Mouse (Mus musculus) activated CD4-positive, CD25-positive, alpha-beta regulatory T cell, adult 4 months (primary cell): ENCODE measurements around the gene Olfr1051. TPM values are rescaled to one million over a fixed set of nuclear protein-coding genes. Genes with fewer than 3 reads are reported as not detected.
"Not testable (repeated sequence)": the region's sequence is repeated elsewhere in the genome, so short reads cannot be mapped to it uniquely, and the experiment has no call there.

Experiments used
- ATAC-seq: one replicate; pipeline ENCODE4 v1.8.0; 2017
- polyA plus RNA-seq, 2 experiments: library from polyadenylated mRNA; unstranded; fragments of 100-300 nt; shearing (Covaris generic); gene quantifications; one replicate each; pipeline ENCODE4 v1.2.1; 2017

Olfr1051 gene
- polyA plus RNA-seq, result not detected

GRCm38 (mm10) chr2:86278988-86279387 is at the start of gene Olfr1051:
Olfr1051 (minus strand) TSS chr2:86279088.
- ATAC-seq, result not testable (repeated sequence)

- no peak for ATAC-seq
Measured at GRCm38 (mm10) chr2:86315184-86315583, 36.3 kb upstream of the Olfr1051 start, which contains the start of gene Olfr1053. Olfr1053 (minus strand) TSS chr2:86315284.

- ATAC-seq, result no peak
Measured at GRCm38 (mm10) chr2:86292155-86292554, 13.3 kb upstream of the Olfr1051 start, which contains the start of gene Olfr1052. Olfr1052 (plus strand) TSS chr2:86292455.

- ATAC-seq, result not testable (repeated sequence)
Measured at GRCm38 (mm10) chr2:86258228-86258627, 20.7 kb downstream of the Olfr1051 start, which contains the start of gene Olfr1049. Olfr1049 (minus strand) TSS chr2:86258328.

- ATAC-seq, result no peak
Measured at GRCm38 (mm10) chr2:86240189-86240588, 38.7 kb downstream of the Olfr1051 start, which contains the start of gene Olfr1048. Olfr1048 (minus strand) TSS chr2:86240289.

GRCm38 (mm10) chr2:86231301-86231700 is 47.6 kb downstream of the Olfr1051 start, which contains the start of gene Olfr1047:
Olfr1047 (minus strand) TSS chr2:86231401.
- no peak for ATAC-seq

Other genes starting within 250 kb of the Olfr1051 start
- not detected for gene Olfr1034, start 233.2 kb downstream of the Olfr1051 start, polyA plus RNA-seq
- not detected for gene Olfr1036, start 205.1 kb downstream of the Olfr1051 start, polyA plus RNA-seq
- gene Olfr1037, start 191.7 kb downstream of the Olfr1051 start, polyA plus RNA-seq, result not detected
- gene Olfr1039, start 143.2 kb downstream of the Olfr1051 start, polyA plus RNA-seq, result not detected
- gene Olfr1040, start 132.4 kb downstream of the Olfr1051 start, polyA plus RNA-seq, result not detected
- gene Olfr1042, start 117.2 kb downstream of the Olfr1051 start, polyA plus RNA-seq, result not detected
- gene Olfr1043, start 111.6 kb downstream of the Olfr1051 start, polyA plus RNA-seq, result not detected
- gene Olfr1044, start 101.3 kb downstream of the Olfr1051 start, polyA plus RNA-seq, result not detected
- not detected for gene Olfr52, start 93.4 kb downstream of the Olfr1051 start, polyA plus RNA-seq
- under 1 TPM in 1 of 2 experiments, not detected in 1; 0.44 TPM for gene Olfr1045, start 76.1 kb downstream of the Olfr1051 start, polyA plus RNA-seq
- not detected for gene Olfr1046, start 59.8 kb downstream of the Olfr1051 start, polyA plus RNA-seq
- not detected for gene Olfr1047, start 47.7 kb downstream of the Olfr1051 start, polyA plus RNA-seq
- not detected for gene Olfr1048, start 38.8 kb downstream of the Olfr1051 start, polyA plus RNA-seq
- gene Olfr1049, start 20.8 kb downstream of the Olfr1051 start, polyA plus RNA-seq, result not detected
- under 1 TPM in 1 of 2 experiments, not detected in 1; 0.21 TPM for gene Olfr1052, start 13.4 kb upstream of the Olfr1051 start, polyA plus RNA-seq
- gene Olfr1053, start 36.2 kb upstream of the Olfr1051 start, polyA plus RNA-seq, result not detected
- not detected for gene Olfr1054, start 56.3 kb upstream of the Olfr1051 start, polyA plus RNA-seq
- gene Olfr1055, start 71.2 kb upstream of the Olfr1051 start, polyA plus RNA-seq, result not detected
- not detected for gene Olfr1056, start 83.4 kb upstream of the Olfr1051 start, polyA plus RNA-seq
- not detected for gene Olfr1057, start 99.3 kb upstream of the Olfr1051 start, polyA plus RNA-seq
- gene Olfr1058, start 109.5 kb upstream of the Olfr1051 start, polyA plus RNA-seq, result not detected
- gene Olfr1061, start 135.0 kb upstream of the Olfr1051 start, polyA plus RNA-seq, result not detected
- gene Olfr1062, start 147.7 kb upstream of the Olfr1051 start, polyA plus RNA-seq, result not detected
- not detected for gene Olfr1065, start 171.5 kb upstream of the Olfr1051 start, polyA plus RNA-seq
- gene Olfr1066, start 177.2 kb upstream of the Olfr1051 start, polyA plus RNA-seq, result not detected
- gene Olfr228, start 208.3 kb upstream of the Olfr1051 start, polyA plus RNA-seq, result not detected
- gene Olfr1076, start 229.4 kb upstream of the Olfr1051 start, polyA plus RNA-seq, result not detected